Mouse (Mus musculus) spleen, adult 2 months (tissue): ENCODE measurements around the gene Ppa1. TPM values are rescaled to one million over a fixed set of nuclear protein-coding genes. Genes with fewer than 3 reads are reported as not detected.

Experiments
- DNase-seq, 2 experiments: peaks; one replicate each; pipeline versions ENCODE4 v3.0.0 to v3.0.0-alpha.2; 2012 to 2021; ENCODE audit warnings: low spot score in 2 of 2, low read depth in 1 of 2
- H3K27ac ChIP-seq: fragments of 200-500 bp; 2 replicates; pipeline ENCODE4 v1.5.1; 2012; ENCODE audit warnings: low read length, inconsistent platforms; ENCODE audit not compliant: insufficient read depth
- H3K27me3 ChIP-seq: fragments of 200-500 bp; 2 replicates; pipeline ENCODE4 v1.6.1; 2012; ENCODE audit warnings: mild to moderate bottlenecking, moderate library complexity, low read length, inconsistent platforms; ENCODE audit not compliant: control insufficient read depth, insufficient read depth
- H3K36me3 ChIP-seq: fragments of 200-500 bp; 2 replicates; pipeline ENCODE4 v1.6.1; 2012; ENCODE audit warnings: mild to moderate bottlenecking, low read length, inconsistent platforms; ENCODE audit not compliant: control insufficient read depth, insufficient read depth
- H3K4me1 ChIP-seq: fragments of 200-500 bp; 2 replicates; pipeline ENCODE4 v1.6.1; 2011; ENCODE audit warnings: inconsistent platforms; ENCODE audit not compliant: control insufficient read depth, insufficient read depth, insufficient read length
- H3K4me3 ChIP-seq: fragments of 200-500 bp; 2 replicates; pipeline ENCODE4 v1.5.1; 2011; ENCODE audit warnings: mild to moderate bottlenecking, inconsistent platforms; ENCODE audit not compliant: insufficient read depth, insufficient read length; ENCODE audit errors: extremely low read depth
- CTCF ChIP-seq: fragments of 200-500 bp; IDR thresholded peaks from 2 replicates; pipeline ENCODE4 v1.5.1; 2011; ENCODE audit warnings: mild to moderate bottlenecking, inconsistent platforms; ENCODE audit not compliant: insufficient read depth, insufficient read length, insufficient replicate concordance; ENCODE audit errors: extremely low read depth
- POLR2A ChIP-seq: fragments of 200-500 bp; IDR thresholded peaks from 2 replicates; pipeline ENCODE4 v1.6.1; 2011; ENCODE audit warnings: low read depth, low read length, inconsistent platforms
- WGBS: fragments of 180-500 bp; shearing (Covaris S2); methylation state at CpG from one replicate; pipeline ENCODE4 v1.1.7; 2018; 5-methylcytosine and 5-hydroxymethylcytosine counted together
- polyA plus RNA-seq: library from polyadenylated mRNA; depleted of rRNA; stranded (reverse); fragments of >200 nt; gene quantifications from 2 replicates; pipeline ENCODE4 v1.2.3, GENCODE M21; 2012

The Ppa1 gene
- polyA plus RNA-seq, 1 experiment, result 8.2 TPM

DNA sequence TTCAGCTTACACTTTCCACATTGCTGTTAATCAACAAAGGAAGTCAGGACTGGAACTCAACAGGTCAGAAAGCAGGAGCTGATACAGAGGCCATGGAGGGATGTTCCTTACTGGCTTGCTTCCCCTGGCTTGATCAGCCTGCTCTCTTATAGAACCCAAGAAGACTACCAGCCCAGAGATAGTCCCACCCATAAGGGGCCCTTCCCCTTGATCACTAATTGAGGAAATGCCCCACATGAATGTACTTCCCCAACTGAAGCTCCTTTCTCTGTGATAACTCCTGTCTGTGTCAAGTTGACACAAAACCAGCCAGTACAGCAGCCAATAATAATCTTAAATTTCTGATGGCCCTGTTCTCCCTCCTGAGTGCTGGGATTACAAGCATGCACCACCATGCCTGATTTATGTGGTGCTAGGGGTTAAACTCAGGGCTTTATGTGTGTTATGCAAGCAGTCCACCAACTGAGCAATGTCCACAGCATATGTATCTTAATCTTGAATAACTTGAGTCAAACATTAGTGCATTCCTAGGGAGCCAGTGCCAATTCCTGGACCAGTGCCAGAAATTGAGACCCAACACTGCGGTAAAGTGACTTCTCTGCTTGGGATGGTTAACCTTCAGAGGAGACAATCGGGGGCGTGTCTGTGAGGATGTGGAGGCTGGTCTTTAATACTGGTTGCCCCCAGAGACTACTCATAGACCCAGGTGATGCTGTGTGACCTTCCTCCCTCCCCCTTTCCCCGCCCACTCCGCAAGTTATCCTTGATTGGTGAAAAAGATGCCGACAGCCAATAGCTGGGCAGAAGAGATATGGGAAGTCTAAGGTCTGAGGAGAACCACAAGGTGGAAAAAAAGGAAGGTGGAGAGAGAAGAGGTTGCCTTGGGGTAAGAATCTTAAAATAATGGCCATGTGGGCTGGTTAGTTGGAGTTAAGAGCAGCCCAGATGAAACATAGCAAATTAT, 58.3 kb downstream of the Ppa1 start:
- H3K4me1 ChIP-seq, result no peaks in the 10 kb centered on the region
- H3K27me3 ChIP-seq, result no peaks in the 10 kb centered on the region
- no peak overlapping the region for H3K4me3 ChIP-seq
- H3K36me3 ChIP-seq, result peaks cover 8% of the 10 kb centered on the region
- TF ChIP-seq CTCF (no peak), POLR2A (no peak)
- DNase-seq, result no peak
- 83% methylated on average over 6 of the region's 6 CpGs for WGBS
- H3K27ac ChIP-seq, result no peak overlapping the region

- Histone ChIP-seq H3K27me3 (no peaks in the 10 kb centered on the region), H3K4me1 (no peaks in the 10 kb centered on the region), H3K27ac (no peak overlapping the region), H3K4me3 (no peak overlapping the region), H3K36me3 (no peaks in the 10 kb centered on the region)
- WGBS, result 74% methylated on average over 3 of the region's 3 CpGs
- TF ChIP-seq CTCF (no peak), POLR2A (no peak)
- no peak for DNase-seq
Measured at GRCm38 (mm10) chr10:61713601-61714000, 65.2 kb downstream of the Ppa1 start.

DNA sequence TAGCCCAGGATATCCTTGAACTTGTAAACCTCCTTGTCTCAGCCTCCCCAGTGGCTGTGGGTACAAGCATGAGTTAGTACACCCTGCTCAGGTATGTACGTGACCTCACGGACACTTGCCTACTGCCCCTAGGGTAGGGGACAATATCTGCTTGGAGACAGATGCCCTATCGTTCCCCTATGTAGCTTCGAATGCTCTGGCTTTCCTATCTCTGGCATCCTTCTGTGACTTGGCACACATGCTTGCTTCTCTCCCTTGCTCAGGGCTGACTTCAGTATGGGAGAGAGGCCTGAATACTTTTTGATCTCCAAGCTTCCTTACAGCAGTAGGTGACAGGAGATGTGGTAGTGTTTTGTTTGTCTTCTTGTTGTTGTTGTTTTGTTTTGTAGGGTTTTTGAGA, 65.8 kb downstream of the Ppa1 start:
- no peaks in the 10 kb centered on the region for H3K4me1 ChIP-seq
- H3K36me3 ChIP-seq, result no peaks in the 10 kb centered on the region
- no peaks in the 10 kb centered on the region for H3K27me3 ChIP-seq
- no peak for DNase-seq
- H3K27ac ChIP-seq, result no peak overlapping the region
- TF ChIP-seq POLR2A, result no peak
- no peak for TF ChIP-seq CTCF
- 77% methylated on average over 4 of the region's 4 CpGs for WGBS
- no peak overlapping the region for H3K4me3 ChIP-seq

- TF ChIP-seq POLR2A, result no peak
- Histone ChIP-seq H3K36me3 (no peaks in the 10 kb centered on the region), H3K4me3 (peak within 1 kb of the TSS; percentile 63), H3K27ac (no peak within 1 kb of the TSS), H3K27me3 (no peaks in the 10 kb centered on the region), H3K4me1 (no peaks in the 10 kb centered on the region)
- DNase-seq, result peak in 1 of 2 experiments; percentile 20
- 16% methylated on average over 33 of the region's 36 CpGs for WGBS
Measured at GRCm38 (mm10) chr10:61714771-61715461, 66.6 kb downstream of the Ppa1 start, which contains the start of gene Aifm2. Gene Aifm2 (plus strand): TSS chr10:61715263.

DNA sequence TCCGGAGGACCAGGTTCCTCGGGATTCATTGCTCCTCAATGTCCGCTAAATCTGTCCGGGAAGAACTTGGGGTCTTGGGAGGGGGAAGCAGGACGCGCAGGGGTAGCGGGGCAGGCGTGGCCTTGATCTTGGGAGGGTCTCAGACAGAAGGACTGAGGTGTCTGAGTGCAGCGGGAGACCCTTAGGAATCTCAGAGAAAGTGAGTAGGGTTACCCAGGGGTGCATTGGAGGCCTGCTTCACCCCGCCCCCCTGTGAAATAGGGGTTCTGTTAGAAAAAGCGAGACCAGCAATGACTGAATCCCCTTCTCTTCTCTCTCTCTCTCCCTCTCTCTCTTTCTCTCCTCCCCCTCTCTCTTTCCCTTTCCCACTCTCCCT, 67.1 kb downstream of the Ppa1 start:
- H3K4me3 ChIP-seq, result peak overlapping the region; percentile 63
- no peaks in the 10 kb centered on the region for H3K36me3 ChIP-seq
- no peak for TF ChIP-seq POLR2A
- no peak for TF ChIP-seq CTCF
- no peaks in the 10 kb centered on the region for H3K27me3 ChIP-seq
- WGBS, result 13% methylated on average over 11 of the region's 11 CpGs
- H3K4me1 ChIP-seq, result no peaks in the 10 kb centered on the region
- no peak overlapping the region for H3K27ac ChIP-seq
- no peak for DNase-seq

GRCm38 (mm10) chr10:61715996-61716864, 67.9 kb downstream of the Ppa1 start:
- H3K4me3 ChIP-seq, result no peak overlapping the region
- no peak for DNase-seq
- H3K4me1 ChIP-seq, result no peaks in the 10 kb centered on the region
- no peak overlapping the region for H3K27ac ChIP-seq
- 72% methylated on average over 7 of the region's 7 CpGs for WGBS
- H3K27me3 ChIP-seq, result no peaks in the 10 kb centered on the region
- H3K36me3 ChIP-seq, result no peaks in the 10 kb centered on the region
- TF ChIP-seq POLR2A (no peak), CTCF (no peak)
